Mouse (Mus musculus): ENCODE measurements around the gene Fto. TPM values are rescaled to one million over a fixed set of nuclear protein-coding genes. Genes with fewer than 3 reads are reported as not detected.

Fto gene
- total RNA-seq, 1 experiment from 2014 or later = 62.9 TPM

DNA sequence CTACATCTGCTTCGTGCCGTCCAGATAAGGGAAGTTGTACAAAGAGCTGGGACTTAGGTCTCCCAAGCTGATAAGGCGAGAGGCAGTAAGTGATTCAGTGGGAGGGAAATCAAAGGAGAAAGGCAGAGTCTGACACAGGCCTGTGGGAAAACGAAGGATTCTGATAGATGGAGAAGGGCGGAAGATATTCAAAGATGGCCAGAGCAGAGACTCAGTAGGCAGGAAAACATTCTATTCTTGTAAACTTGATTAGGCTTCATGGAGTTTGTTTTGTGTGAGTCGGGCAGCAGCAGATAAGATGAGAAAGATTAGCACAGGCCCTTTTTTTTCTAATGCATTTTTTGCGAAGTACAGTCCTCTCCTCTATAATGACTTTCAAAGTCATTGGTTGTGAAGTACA, 183.6 kb downstream of the Fto start:
- ATAC-seq (replicated peaks in 1 of 2; ENCODE audit: insufficient read depth in 1 of 2, low FRiP score in 2 of 2, low TSS enrichment in 1 of 2, low read depth in 1 of 2, poor library complexity in 2 of 2, severe bottlenecking in 2 of 2) = no peak

DNA sequence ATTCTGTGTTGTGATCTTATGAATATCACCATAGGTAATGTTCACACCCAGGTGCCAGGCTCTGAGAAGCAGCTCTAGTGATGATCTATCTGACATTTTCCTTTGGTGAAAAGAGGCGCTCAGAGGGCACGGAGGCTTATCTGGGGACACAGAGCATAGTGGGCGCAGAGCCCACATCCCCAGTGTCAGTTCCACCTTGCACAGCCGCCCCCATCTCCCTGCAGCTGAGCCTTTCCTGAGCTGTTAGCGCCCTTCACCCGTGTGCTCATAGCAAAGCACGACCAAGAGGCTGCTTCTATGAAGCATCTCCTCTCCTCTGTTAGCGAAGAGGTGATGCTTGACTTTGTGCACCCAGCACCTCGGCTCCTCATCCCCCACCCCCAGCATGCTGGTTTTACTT, 185.3 kb downstream of the Fto start:
- ATAC-seq (replicated peaks in 1 of 2; ENCODE audit: insufficient read depth in 1 of 2, low FRiP score in 2 of 2, low TSS enrichment in 1 of 2, low read depth in 1 of 2, poor library complexity in 2 of 2, severe bottlenecking in 2 of 2) = no peak

DNA sequence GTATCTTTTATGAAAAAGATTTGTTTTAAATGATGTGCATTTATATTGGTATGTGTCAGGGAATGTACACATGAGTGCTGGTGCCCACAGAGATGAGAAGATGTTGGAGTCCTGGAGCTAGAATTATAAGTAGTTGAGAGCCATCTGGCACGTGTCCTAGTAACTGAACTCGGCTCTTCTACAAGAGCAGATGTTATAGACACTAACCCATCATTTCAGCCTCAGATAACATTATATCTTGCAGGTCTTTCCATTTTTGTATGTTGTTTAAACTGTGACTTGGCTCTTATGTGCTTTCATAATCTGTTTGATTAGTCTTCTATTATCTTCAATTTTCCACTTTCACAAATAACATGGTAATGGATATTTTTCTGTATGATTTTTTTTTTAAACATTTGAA, 186.0 kb downstream of the Fto start:
- no peak for ATAC-seq (replicated peaks in 1 of 2; ENCODE audit: insufficient read depth in 1 of 2, low FRiP score in 2 of 2, low TSS enrichment in 1 of 2, low read depth in 1 of 2, poor library complexity in 2 of 2, severe bottlenecking in 2 of 2)

DNA sequence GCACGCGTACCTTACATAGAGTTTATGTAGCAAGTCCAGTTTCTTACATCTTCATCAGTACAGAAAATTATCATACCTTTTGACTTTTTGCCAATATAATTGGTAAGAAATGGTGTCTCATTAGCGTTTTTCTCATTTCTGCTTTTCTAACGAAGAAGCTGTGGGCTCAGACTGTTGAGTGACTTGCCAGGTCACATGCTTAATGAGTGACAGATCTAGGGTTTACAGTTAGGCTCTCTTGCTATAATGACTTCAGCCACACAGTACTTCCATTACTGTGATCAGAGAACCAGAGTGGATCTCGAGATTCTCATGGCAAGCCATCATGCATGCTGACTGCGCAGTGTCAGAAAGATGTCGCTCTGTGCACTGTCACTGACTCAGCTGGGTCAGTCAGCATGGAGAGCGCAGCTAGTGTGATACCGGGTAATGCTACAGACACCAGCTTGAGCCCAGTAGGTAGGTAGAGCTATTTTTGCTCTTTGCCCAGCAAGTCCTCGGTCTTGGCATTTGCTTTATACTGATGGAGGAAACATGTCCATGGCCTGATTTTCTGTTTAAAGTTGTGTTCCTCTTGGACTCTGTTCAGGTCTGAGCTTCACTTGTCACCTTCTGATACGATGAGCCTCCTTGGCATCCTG, 188.8 kb downstream of the Fto start:
- no peak for ATAC-seq (replicated peaks in 1 of 2; ENCODE audit: insufficient read depth in 1 of 2, low FRiP score in 2 of 2, low TSS enrichment in 1 of 2, low read depth in 1 of 2, poor library complexity in 2 of 2, severe bottlenecking in 2 of 2)

DNA sequence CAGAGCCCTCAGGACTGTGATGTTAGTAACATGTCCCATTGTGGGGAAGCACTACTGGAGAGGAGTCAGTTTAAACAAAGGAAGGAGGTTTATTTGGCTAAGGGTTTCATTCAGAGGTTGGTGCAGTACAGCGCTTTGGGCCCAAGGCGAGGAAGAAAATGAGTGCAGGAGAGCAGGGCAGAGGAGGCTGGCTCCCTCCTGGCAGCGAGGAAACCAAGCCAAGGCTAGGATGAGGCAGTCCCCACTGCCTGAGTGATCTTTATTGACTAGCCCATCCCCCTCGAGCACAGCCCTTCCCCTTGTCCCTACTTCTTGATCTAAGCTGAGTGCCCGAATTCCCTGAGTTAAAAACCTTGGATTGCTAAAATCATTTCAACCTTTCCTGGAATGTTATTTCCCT, 189.5 kb downstream of the Fto start:
- ATAC-seq (replicated peaks in 1 of 2; ENCODE audit: insufficient read depth in 1 of 2, low FRiP score in 2 of 2, low TSS enrichment in 1 of 2, low read depth in 1 of 2, poor library complexity in 2 of 2, severe bottlenecking in 2 of 2) = no peak

DNA sequence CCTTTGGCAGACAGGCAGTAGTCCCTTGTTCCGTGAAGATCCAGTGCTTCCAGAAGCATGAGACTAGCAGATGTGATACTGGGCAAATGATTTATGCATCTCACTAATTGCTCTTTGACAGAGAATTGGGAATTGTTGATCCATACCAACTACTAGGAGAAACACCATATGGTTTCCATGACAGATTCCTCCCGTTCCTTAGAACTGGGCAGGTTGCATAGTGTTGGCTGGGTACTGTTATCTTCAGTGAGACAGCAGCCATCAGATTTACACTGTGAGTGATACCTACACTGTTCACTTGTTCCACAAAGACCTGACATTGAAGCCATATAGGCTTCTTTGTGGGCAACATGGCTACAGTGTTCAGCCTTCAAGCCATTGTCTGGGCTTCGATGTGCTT, 191.0 kb downstream of the Fto start:
- no peak for ATAC-seq (replicated peaks in 1 of 2; ENCODE audit: insufficient read depth in 1 of 2, low FRiP score in 2 of 2, low TSS enrichment in 1 of 2, low read depth in 1 of 2, poor library complexity in 2 of 2, severe bottlenecking in 2 of 2)

DNA sequence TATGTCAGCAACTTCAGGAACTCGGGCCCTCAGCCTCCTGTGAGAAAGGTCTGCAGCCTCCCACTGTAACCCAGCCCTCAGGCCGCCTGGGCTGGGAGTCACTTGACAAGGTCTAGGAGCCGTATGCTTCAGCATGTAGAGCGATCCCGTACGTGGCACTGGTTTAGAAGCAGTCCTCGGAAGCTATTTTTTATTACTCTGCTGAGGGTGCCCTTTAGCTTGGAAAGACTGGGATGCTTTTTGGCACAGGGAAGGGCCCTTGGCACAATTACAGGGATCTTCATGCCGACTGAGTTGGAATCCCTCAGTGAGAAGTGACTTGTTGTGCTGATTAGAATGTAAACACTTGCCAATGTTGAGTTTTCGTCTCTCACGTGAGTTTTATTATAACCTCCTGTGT, 191.6 kb downstream of the Fto start:
- ATAC-seq (replicated peaks in 1 of 2; ENCODE audit: insufficient read depth in 1 of 2, low FRiP score in 2 of 2, low TSS enrichment in 1 of 2, low read depth in 1 of 2, poor library complexity in 2 of 2, severe bottlenecking in 2 of 2) = no peak

DNA sequence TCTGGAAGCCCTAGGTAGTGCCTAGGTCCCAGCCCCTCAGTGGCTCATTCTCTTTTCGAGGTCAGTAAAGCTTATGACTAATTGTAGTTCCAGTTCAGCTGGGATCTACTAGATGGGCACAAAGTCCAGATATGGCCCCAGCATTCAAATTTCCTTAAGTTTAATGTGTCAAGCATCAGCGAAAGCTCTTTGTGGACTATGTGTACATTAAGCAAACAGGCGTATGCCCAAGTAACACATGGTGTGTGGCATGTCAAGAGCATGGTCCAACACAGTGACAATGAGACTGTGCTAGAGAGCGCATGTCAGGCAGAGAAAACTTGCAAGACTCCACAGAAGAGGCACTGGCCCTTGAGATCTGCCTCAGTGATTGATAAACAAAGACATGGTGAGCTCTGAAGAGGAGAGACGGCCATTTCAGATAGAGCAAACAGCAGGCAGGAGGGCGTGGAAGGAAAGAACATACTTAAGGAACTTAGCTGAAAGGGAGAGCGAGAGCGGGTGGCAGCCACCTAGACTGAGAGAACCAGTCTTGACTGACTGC, 192.2 kb downstream of the Fto start:
- ATAC-seq (replicated peaks in 1 of 2; ENCODE audit: insufficient read depth in 1 of 2, low FRiP score in 2 of 2, low TSS enrichment in 1 of 2, low read depth in 1 of 2, poor library complexity in 2 of 2, severe bottlenecking in 2 of 2) = no peak

DNA sequence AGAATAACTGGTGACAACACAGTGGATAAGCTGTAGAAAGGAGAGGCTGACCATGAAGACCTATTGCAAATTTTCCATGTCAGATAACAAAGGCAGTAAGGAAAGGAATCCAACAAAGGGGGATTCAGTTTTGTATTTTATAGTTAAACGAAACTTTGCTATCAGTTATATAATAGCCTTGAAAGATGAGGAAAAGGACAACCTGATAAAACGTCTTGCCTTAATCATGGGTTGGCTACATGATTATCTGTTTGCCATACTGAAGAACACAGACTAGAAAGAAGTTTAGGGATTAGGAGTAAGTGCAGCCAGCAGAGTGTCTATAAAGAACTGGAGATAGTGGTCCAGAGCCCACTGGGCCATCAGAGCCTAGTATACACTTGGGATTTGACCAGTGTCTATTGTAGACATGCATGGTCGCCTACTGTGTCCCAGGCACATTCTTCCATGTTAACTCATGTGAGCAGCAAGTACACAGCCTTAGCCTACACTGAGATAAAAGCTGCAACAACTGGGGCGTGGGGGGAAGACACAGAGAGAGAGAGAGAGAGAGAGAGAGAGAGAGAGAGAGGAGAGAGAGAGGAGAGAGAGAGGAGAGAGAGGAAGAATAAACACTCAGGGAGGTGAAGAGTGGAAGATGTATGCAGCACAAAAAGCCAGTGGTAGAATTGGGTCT, 192.8 kb downstream of the Fto start:
- no peak for ATAC-seq (replicated peaks in 1 of 2; ENCODE audit: insufficient read depth in 1 of 2, low FRiP score in 2 of 2, low TSS enrichment in 1 of 2, low read depth in 1 of 2, poor library complexity in 2 of 2, severe bottlenecking in 2 of 2)

DNA sequence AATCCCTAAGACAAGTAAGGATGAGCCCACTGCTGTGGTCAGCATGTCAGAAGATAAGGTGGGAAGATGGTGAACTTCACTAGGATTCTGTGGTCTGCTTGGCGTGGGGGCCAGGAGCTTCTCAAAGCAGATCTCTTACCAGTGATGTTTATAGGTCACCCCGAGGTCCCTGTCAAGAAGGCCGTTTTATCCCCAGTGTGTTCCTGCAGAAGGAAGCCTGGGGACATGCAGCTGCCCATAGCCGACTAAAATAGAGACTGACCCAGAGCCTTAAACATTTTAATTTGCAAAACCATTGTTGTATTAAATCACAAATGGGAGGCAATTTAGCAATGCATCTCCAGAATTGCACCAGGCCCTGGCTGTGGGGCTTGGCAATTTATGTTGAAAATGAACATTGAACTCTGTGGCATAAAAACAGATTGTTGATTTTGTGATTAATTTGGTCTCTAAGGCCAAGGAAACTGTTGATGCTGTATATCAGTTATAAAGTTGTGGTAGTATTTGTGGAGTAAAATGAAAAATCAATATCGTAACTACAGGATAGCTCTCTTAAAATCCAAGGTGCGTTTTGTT, 193.4 kb downstream of the Fto start:
- no peak for ATAC-seq (replicated peaks in 1 of 2; ENCODE audit: insufficient read depth in 1 of 2, low FRiP score in 2 of 2, low TSS enrichment in 1 of 2, low read depth in 1 of 2, poor library complexity in 2 of 2, severe bottlenecking in 2 of 2)

DNA sequence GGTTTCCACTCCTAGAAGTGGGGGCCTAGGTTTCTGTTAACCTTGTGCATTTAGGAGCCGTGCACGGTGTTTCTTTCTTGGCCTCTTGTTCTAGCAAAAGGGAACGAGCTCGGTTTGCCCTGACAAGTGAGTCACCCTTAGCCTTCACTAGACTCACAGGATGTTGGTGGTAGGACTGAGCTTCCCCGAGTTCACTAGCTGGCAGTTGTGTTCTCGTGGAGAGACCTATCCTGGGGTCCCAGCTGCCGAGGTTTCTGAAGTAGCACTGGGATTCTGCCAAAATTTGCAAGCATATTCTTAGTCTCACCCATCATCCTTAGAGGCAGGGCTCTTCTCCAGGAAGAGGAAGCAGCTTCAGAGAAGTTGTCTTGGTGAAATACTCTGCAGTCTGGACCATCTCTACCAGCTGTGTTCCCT, 194.4 kb downstream of the Fto start:
- ATAC-seq (replicated peaks in 1 of 2; ENCODE audit: insufficient read depth in 1 of 2, low FRiP score in 2 of 2, low TSS enrichment in 1 of 2, low read depth in 1 of 2, poor library complexity in 2 of 2, severe bottlenecking in 2 of 2) = peak; percentile 57 to 59; a peak in 3 of 4 replicates

DNA sequence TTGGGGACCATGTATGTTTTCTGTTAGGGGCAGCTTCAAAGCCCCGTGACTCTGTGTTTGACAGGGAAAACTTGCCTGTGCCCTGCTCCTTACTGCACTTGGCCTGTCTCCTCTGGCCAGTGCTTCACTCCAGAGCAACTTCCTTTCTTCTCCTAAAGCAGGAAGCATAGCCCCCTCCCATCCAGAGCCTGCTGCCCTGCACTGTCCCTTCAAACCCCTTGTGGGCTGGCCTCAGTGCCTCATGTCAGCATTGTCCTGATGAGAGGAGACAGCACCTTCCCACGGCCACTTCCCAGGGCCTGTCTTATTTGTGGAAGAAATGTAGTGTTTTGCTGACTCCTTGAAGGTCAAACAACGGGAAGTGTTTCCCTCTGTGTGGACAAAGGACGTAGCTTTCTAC, 195.0 kb downstream of the Fto start:
- no peak for ATAC-seq (replicated peaks in 1 of 2; ENCODE audit: insufficient read depth in 1 of 2, low FRiP score in 2 of 2, low TSS enrichment in 1 of 2, low read depth in 1 of 2, poor library complexity in 2 of 2, severe bottlenecking in 2 of 2)

DNA sequence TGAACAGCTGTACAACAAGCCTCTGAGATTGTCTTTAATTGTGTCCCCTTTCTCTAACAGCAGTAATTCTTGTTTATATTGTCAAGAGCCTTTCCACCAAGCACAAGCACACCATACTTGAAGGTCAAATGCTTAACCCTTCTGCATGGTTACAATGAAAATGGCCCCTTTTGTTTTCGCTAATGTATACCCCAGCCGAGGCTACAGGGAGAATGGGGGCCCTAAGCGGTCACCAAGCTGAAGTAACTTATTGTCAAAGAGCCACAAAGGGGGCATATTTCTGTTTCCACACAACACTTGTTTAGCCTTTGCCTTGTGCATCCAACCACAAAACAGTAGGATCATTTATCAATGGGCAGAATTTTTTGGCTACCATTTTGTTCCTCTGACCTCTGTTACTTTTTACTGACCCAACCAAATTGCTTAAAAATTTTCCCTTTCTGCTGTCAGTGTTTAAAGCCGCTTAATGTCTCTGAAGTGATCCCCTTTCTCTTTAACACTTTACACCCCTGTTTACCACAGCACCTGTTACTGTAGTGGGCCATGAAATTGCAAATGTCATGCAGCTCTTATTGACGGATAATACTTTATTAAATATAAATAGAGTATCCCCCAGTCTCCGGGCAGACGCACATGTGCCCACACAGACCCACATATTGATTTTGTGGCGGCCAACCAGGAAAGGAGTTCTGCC, 196.0 kb downstream of the Fto start:
- ATAC-seq (replicated peaks in 1 of 2; ENCODE audit: insufficient read depth in 1 of 2, low FRiP score in 2 of 2, low TSS enrichment in 1 of 2, low read depth in 1 of 2, poor library complexity in 2 of 2, severe bottlenecking in 2 of 2) = no peak

DNA sequence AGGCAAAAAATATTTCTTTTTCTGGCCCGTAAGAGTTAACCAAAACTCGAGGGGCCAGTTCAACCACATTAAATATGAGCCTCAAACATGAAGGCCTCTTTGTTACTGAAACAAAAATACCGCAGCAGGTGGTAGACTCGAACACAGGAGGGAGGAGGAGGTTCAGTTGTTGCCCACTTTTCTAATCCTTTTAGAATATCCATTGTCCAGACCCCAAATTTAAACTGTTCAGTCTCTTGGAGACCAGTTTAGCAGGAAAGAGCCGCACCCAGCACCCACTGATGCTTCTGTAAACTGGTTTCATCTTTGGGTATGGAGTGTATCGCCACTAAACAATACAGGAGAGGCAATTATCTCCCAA, 196.6 kb downstream of the Fto start:
- no peak for ATAC-seq (replicated peaks in 1 of 2; ENCODE audit: insufficient read depth in 1 of 2, low FRiP score in 2 of 2, low TSS enrichment in 1 of 2, low read depth in 1 of 2, poor library complexity in 2 of 2, severe bottlenecking in 2 of 2)

DNA sequence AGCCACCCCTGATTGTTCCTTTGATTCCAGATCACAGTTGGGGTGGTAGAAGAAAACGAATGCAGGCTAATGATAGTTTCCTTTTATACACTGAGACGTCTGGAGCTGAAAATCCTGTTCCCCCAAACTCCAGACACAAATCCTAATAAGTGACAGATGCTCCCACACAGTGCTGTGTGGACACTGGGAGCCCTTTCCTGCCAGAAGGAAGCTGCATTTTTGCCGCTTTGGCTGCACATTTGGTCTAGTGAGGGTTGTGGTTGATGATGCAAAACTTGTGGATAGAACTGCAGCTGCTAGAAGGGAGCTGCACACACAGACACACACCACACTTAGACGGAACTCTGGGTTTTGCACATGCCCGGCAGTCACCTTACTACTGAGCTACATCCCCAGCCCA, 197.4 kb downstream of the Fto start:
- ATAC-seq (replicated peaks in 1 of 2; ENCODE audit: insufficient read depth in 1 of 2, low FRiP score in 2 of 2, low TSS enrichment in 1 of 2, low read depth in 1 of 2, poor library complexity in 2 of 2, severe bottlenecking in 2 of 2) = no peak

DNA sequence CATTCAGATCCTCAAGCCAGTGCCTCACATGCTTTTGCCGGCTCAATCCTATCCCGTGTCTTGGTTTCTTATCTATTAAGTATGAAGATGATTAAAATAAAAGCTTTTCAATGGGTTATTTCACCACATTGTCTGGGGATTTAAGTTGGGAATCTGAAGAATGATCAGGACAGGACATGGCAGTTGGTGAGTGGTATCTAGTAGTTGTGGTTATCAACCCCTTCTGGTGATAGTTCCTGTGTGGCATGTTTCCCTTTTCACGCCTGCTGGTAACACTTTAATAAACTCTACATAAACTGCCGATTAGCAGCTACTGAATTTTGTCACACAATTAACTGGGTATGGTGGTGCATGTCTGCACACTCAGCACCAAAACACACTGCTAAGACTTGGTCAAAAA, 198.6 kb downstream of the Fto start:
- no peak for ATAC-seq (replicated peaks in 1 of 2; ENCODE audit: insufficient read depth in 1 of 2, low FRiP score in 2 of 2, low TSS enrichment in 1 of 2, low read depth in 1 of 2, poor library complexity in 2 of 2, severe bottlenecking in 2 of 2)

DNA sequence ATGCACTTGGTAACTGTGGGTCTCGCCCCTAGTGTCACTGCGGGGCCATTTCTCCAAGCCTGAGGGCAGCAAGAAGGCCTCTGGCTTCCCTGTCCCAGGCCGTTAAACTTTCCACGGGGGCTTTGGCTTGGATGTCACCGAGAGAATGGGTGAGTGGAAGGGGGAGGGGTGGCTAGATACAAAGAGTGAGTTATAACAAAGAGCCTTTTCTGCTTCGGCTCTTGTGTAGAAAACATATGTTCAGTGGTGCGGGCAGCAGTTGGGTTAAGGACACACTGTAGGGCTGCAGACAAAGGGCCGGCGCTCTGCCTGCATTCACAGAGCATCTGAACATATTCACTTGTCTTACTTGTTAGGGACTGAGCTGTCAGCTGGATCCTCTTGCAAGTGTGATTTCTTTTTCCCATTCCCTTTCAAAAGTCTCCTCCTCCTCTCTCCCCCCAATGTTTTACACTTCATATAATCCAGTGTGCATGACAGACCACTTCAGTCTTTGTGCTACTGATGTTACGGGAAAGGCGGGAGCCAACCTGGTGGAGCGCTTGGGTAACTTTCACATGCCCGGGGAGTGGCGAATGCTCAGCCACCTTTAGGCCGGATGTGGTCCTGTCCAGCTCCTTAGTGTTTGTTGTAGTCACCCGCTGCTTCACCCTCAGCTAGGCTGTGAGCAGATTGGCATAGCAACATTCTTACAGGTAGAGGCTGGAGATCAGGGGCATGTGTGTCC, 201.6 kb downstream of the Fto start:
- no peak for ATAC-seq (replicated peaks in 1 of 2; ENCODE audit: insufficient read depth in 1 of 2, low FRiP score in 2 of 2, low TSS enrichment in 1 of 2, low read depth in 1 of 2, poor library complexity in 2 of 2, severe bottlenecking in 2 of 2)

DNA sequence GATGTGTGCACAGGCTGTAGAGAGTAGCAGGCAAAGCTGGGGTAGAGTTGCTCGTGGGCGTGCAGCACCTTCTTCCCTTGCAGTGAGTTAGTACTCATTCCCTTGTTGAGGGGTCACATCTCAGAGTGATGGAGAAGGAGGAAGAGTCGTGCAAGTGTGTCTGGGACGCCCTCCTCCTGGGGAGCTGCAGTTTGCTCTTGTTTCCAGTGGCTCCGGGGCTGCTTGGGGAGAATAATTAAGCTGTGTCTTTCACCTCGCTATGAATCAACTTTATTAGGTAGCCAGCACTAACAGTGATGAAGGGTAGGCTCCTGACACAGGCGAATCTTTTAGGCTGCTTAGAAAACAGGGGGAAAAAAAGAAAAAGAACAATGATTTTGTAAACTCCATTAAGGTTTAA, 203.1 kb downstream of the Fto start:
- no peak for ATAC-seq (replicated peaks in 1 of 2; ENCODE audit: insufficient read depth in 1 of 2, low FRiP score in 2 of 2, low TSS enrichment in 1 of 2, low read depth in 1 of 2, poor library complexity in 2 of 2, severe bottlenecking in 2 of 2)

All from hematopoietic stem cell, adult 5-6 weeks (primary cell).